Mouse (Mus musculus) liver, adult 2 months (tissue): ENCODE data around the gene Plagl1.

Experiments used
- CTCF ChIP-seq: fragments of 200-500 bp; IDR thresholded peaks from 2 replicates; pipeline ENCODE4 v1.5.1; 2011; ENCODE audit warnings: low read depth, low read length, control low read depth
- POLR2A ChIP-seq: fragments of 200-500 bp; IDR thresholded peaks from 2 replicates; pipeline ENCODE4 v1.6.1; 2011; ENCODE audit warnings: low read length, control low read depth; ENCODE audit not compliant: insufficient read depth; ENCODE audit errors: extremely low read depth

DNA sequence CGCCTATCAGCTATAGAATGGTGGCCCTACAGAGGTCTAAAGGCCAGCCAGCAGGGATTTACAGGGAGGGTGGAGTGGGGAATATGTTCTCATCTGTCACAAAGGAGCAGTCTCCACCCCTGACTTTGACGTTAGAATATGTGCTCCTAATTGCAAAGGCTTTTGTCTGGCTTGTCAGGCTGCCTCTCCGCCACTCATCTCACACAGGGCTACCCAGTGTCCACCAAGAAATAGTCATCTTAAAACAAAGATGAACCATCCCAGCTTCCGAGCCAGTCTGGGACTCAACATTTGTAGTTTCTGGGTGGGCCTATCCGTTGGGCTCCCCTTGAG is 58.4 kb downstream of the Plagl1 start:
- TF ChIP-seq CTCF (no peak), POLR2A (no peak)
